Mouse (Mus musculus) adrenal gland, postnatal 14 days (tissue): ENCODE measurements at regions not wholly inside any gene's neighbourhood (a gene's known extent, or its start where the extent isn't known, plus 50 kb on each side); places are given as distances from the start of the nearest gene placed in this dataset.
A peak's percentile ranks its signal among the peaks of the same experiment; 100 is the strongest.

Experiments used
- DNase-seq: peaks from one replicate; pipeline ENCODE4 v3.0.0; 2021; ENCODE audit warnings: mixed read lengths

GRCm38 (mm10) chr9:34143131-34143795 lies 342.4 kb upstream of the Kirrel3 start:
- DNase-seq: no peak

- no peak for DNase-seq
Measured at GRCm38 (mm10) chr9:34155240-34156019, 330.3 kb upstream of the Kirrel3 start.

- DNase-seq: no peak
Measured at GRCm38 (mm10) chr9:34156581-34156980, 329.1 kb upstream of the Kirrel3 start.

- DNase-seq: no peak
Measured at GRCm38 (mm10) chr9:34161119-34161518, 324.6 kb upstream of the Kirrel3 start.

GRCm38 (mm10) chr9:34186314-34186713 lies 299.4 kb upstream of the Kirrel3 start:
- DNase-seq: no peak

GRCm38 (mm10) chr9:34192542-34192941 lies 293.2 kb upstream of the Kirrel3 start:
- DNase-seq: no peak

GRCm38 (mm10) chr9:34202122-34202941 lies 283.4 kb upstream of the Kirrel3 start:
- peak; percentile 13 for DNase-seq

- no peak for DNase-seq
Measured at GRCm38 (mm10) chr9:34202942-34203551, 282.6 kb upstream of the Kirrel3 start.

- no peak for DNase-seq
Measured at GRCm38 (mm10) chr9:34203624-34204365, 281.9 kb upstream of the Kirrel3 start.

GRCm38 (mm10) chr9:34204479-34204878 lies 281.2 kb upstream of the Kirrel3 start:
- DNase-seq: no peak

GRCm38 (mm10) chr9:34231561-34231960 lies 254.1 kb upstream of the Kirrel3 start:
- peak; percentile 10 for DNase-seq

GRCm38 (mm10) chr9:34234734-34235133 lies 251.0 kb upstream of the Kirrel3 start:
- no peak for DNase-seq

GRCm38 (mm10) chr9:34239531-34239930 lies 246.2 kb upstream of the Kirrel3 start:
- DNase-seq: no peak

- DNase-seq: no peak
Measured at GRCm38 (mm10) chr9:34243674-34244073, 242.0 kb upstream of the Kirrel3 start.

GRCm38 (mm10) chr9:34244576-34244975 lies 241.1 kb upstream of the Kirrel3 start:
- DNase-seq: no peak

- no peak for DNase-seq
Measured at GRCm38 (mm10) chr9:34252796-34253195, 232.9 kb upstream of the Kirrel3 start.

GRCm38 (mm10) chr9:34258492-34258891 lies 227.2 kb upstream of the Kirrel3 start:
- DNase-seq: no peak

- no peak for DNase-seq
Measured at GRCm38 (mm10) chr9:34278068-34278467, 207.6 kb upstream of the Kirrel3 start.

GRCm38 (mm10) chr9:34279386-34279785 lies 206.3 kb upstream of the Kirrel3 start:
- no peak for DNase-seq

GRCm38 (mm10) chr9:34279906-34280305 lies 205.8 kb upstream of the Kirrel3 start:
- no peak for DNase-seq

GRCm38 (mm10) chr9:34280311-34281208 lies 205.1 kb upstream of the Kirrel3 start:
- no peak for DNase-seq
